Mouse (Mus musculus) heart, postnatal 10 days (tissue): Measurements from ENCODE around the gene Gm49486. TPM values are rescaled to one million over a fixed set of nuclear protein-coding genes. Genes with fewer than 3 reads are reported as not detected.

Experiments
- DNase-seq, 2 experiments: peaks; one replicate each; pipeline ENCODE4 v3.0.0; 2021
- intact Hi-C: fragments of 180-260 bp; cut with DNase I; formaldehyde crosslinking; loops from one replicate; pipeline ENCODE4 v1.15.1; 2025
- total RNA-seq, 2 experiments: library from RNA; stranded (reverse); gene quantifications; 2 replicates each; pipeline ENCODE4 v1.2.3; 2021

Gm49486 gene
- 1 to 10 TPM; 1.0 to 1.1 TPM for total RNA-seq

DNA sequence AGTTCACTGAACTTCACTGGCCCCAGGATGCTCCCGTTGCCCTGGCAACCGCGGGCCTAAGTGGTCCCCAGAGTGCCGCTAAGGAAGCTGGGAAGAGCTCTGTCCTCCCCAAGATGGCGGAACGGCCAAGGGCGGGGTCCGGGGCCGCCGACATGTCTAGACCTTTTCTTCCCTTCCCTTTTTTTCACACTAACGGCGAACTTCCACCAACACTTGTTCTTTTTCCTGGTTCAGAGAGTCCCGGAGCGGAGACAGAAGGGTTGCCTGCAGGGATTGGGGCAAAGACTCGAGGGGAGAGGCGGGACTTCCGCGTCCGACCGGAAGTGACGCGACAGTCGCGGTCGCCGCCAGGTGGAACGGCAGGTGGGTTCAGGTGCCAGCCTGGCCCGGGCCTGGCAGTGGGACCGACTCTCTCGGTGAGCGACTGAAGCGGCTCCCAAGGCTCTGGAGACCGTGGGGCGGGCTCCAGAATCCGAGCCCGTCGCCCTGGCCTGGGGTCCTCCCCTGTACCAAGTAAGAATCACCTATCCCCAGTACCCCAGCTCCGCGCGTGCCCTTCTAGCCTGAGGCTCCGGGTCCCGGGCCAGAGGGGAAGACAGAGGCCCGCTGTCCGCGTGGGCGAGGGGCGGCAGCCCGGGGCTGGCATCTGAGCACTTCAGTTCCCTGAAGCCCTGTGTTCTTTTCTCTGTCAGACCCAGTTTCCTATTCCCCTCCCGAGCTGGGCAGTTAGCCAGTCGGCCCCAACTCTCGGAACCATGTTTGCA, at the start of gene Gm49486, which contains the start of gene Pick1:
Gm49486 (plus strand) TSS at position 334 of the 764 bp plus-strand sequence.
Pick1 (plus strand) TSS at position 116 of the 764 bp plus-strand sequence.
- DNase-seq, result peak; percentile 91 to 94
- intact Hi-C loops, result loop anchor here (10.0 kb wide), 1 partner anchor 426 kb away; the partner anchor contains the start of genes Cby1 and Fam227a

- DNase-seq, result no peak
- intact Hi-C loops, result no loop called here
Measured at GRCm38 (mm10) chr15:79185213-79185612, 44.0 kb upstream of the Gm49486 start.

GRCm38 (mm10) chr15:79187819-79188218, 41.4 kb upstream of the Gm49486 start:
- intact Hi-C loops, result no loop called here
- no peak for DNase-seq

- intact Hi-C loops, result no loop called here
- DNase-seq, result no peak
Measured at GRCm38 (mm10) chr15:79191426-79191825, 37.8 kb upstream of the Gm49486 start.

DNA sequence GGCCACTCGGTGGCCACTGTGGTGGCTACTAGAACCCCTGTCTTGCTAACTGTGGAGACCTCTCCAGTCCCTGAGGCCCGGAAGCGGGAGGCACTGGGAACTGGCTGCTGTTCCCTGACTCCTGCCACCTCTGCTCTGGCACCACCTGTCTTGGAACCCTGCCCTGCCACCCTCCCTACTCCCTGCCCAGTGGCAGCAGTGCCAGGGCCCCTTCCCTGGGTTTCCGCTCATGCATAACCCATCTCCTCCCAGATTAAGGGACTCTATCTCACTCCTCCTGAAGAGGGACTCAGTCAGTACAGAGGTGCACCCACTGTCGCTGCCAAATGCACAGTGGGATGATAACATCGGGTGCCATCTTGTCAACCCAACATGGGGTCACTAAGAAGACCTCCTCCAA, 36.7 kb upstream of the Gm49486 start:
- DNase-seq, result no peak
- intact Hi-C loops, result no loop called here

DNA sequence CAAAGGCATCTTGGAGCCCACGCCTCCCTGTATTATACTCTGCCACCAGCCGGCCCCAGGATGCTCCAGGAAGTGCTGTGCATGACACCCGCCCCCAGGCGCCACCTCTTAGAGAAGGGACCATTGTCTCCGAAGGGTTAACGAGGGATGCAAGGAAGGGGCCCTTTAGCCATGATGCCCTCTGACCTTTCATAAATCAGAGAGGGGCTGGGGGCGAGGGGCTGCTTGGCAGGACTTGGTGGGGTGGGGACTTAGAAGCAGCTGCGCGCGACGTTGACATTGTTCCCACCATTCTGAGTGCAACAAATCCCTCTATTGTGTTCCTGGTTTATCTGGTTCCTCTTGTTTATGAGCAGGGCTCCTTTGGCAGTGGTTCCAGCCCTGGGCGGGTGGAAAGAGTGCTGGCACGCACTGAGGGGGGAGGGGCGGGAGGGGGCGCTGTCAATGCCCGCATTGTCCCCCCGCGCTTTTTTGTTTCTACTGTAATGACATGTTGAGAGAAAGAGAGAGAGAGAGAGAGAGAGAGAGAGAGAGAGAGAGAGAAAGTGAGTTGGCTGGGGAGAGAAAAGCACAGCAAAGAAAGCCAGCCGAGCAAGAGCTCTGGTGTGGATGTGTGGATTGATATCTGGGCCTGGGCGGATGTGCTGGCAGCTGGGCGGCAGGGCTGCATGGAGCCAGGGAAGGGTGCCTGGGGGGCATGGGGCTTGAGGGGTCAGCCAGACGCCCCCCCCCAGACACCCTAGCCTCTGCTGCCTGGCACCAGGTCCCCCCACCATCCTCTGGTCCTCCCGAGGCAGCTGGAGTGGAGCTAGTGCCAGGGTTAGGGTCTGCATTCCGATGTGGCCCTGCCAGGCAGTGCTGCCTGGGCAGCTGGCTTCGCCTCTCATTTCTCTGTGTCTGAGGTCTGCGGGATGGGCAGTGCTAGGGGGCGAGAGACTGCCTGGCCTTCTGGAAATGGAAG, 36.0 kb upstream of the Gm49486 start:
- intact Hi-C loops, result no loop called here
- peak; percentile 54 to 57 for DNase-seq

DNA sequence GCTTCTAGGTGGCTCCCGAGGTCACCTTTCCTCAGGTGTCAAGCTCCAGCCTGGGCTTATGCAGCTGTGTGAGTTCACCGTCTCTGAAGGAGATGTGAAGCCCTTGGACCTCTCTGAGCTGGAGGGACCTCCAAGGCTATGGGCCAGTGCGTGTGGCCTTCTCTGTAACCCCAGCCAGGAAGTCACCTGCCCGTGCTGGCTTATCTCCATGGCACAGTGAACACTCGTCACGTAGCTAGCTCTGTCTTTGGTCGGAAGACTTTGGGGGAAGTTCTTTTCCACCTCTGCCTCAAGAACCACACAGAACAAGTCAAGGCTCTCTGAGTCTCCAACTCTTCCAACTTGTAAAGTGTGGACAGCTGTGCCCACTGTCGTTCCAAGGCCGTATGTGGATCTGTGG, 35.1 kb upstream of the Gm49486 start:
- peak; percentile 25 to 35 for DNase-seq
- intact Hi-C loops, result no loop called here

DNA sequence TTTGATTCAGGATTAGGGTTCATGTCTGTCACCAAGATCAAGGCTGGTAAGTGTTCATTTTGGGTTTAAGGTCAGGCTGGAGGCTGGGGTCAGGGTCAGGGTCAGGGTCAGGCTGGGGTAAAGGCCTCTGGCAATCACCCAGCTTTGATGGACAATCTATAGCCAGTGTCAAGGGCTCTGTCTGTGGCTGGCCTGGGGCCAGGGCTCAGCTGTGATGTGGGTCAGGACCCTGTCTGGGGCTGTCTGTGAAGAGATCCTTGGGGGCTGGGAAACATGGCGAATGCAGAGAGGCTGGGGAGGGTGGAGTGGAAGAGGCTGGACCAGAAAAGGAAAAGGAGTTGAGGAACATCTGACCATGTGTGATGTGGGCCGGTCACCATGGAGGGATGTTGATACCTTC, 34.2 kb upstream of the Gm49486 start:
- intact Hi-C loops, result no loop called here
- peak in 1 of 2 experiments; percentile 21 for DNase-seq

DNA sequence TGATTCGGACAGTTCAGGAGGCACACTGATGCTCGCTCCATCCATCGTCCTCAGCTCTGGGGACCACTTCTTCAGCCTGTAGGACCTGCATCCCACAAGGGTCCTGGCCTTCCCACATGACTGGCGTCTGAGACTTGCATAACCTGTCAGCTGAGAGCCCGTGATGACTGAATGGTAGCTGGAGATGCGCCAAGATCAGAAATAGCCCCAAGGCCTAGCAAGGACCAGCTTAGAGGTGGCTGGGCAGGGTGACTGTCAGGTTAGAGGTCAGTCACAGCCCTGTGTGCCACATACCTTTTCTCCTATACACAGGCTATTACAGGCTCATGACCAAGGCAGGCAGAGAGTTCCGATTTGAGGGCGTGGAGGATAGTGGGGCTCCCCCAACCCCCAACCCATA, 33.7 kb upstream of the Gm49486 start:
- intact Hi-C loops, result no loop called here
- DNase-seq, result peak; percentile 75 to 84

DNA sequence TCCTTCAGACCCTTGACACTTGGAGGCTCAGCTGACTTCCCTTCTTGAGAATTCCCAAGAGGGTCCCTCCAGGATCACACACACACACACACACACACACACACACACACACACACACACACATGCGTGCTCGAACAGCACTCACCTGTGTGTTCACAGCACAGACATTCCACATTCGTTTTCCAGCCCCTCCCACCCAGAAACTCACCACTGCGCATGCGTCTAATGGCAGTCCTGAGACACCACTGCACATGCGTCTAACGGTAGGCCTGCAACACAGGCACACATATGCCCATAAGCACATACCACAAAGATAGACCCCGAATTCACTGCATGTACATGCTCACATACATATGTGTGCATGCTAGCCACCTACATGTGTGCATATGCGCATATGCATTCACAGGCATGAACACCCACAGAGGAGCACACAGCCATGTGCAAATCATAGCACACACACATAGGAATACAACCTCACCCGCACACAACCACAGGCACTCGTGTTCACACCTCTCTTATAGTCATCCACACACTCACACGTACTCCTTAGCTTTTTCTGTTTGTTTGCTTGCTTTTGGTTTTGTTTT, 29.7 kb upstream of the Gm49486 start:
- DNase-seq, result no peak
- intact Hi-C loops, result no loop called here

DNA sequence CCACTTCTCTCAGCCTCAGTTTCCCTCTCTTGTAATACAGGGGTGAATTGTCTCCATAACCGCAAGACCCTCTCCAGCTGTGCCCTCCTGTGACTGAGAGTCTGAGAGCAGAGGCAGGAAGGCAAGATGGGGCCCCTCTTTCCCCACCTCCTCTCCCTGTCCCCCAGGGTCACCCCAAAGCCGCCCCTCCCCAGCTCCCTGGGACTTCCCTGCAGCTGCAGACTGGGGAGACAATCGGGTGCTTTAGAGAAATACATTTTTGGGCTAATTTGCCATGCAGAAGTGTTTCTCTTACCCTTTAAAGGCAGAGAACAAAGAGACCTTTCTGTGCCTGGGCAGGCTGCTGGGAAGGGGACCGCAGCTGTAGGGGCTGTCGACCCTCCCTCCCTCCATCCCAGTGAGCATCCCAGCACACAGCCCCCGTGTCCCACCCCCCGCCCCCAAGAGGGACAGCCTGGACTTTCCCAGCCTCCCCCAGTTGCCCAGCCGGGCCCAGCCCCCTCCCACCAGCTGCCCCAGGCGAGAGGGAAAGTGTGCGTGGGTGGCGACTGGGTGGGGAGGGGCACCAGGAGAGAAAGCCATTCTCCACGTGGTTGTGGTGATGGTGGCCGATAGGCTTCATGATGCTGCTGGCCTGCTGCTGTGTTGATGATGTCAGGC, 27.6 kb upstream of the Gm49486 start:
- DNase-seq, result no peak
- intact Hi-C loops, result no loop called here

- no peak for DNase-seq
- intact Hi-C loops, result no loop called here
Measured at GRCm38 (mm10) chr15:79202575-79202974, 26.6 kb upstream of the Gm49486 start.

- DNase-seq, result peak; percentile 42 to 50
- intact Hi-C loops, result no loop called here
Measured at GRCm38 (mm10) chr15:79208211-79208610, 21.0 kb upstream of the Gm49486 start.

DNA sequence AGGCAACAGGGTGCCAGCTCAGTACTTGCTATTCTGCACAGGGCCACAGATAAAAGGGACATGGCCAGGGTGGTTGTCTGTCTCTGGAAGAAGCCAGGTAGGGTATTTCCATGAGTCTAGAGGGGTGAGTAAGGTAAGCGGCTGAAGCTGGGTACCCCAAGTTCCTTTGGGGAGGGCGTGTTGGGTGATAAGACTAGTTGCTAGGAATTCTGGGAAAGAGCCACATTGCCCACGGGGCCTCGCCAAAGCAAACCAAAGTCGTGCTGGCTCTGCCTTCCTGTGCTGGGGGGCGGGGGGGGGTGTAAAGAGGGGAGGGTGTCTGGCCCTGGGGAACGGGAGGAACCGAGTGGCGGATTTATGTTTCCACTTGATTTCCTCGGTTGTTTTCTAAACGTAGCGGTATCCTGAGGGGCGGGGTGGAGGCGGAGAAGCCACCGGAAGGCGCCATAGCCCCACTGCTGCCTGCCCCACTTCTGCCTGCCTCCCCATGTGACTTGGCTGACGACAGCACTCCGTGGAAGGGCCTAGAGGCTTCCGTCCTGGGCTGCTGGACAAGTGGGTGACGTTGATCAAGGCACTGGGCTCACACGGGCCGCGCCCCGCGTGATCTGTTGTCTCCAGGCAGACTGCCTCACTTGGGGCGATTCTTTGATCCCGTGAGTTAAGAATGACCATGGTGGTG, 20.3 kb upstream of the Gm49486 start:
- DNase-seq, result peak; percentile 37 to 41
- intact Hi-C loops, result no loop called here

- DNase-seq, result no peak
- intact Hi-C loops, result no loop called here
Measured at GRCm38 (mm10) chr15:79210357-79210756, 18.8 kb upstream of the Gm49486 start.

DNA sequence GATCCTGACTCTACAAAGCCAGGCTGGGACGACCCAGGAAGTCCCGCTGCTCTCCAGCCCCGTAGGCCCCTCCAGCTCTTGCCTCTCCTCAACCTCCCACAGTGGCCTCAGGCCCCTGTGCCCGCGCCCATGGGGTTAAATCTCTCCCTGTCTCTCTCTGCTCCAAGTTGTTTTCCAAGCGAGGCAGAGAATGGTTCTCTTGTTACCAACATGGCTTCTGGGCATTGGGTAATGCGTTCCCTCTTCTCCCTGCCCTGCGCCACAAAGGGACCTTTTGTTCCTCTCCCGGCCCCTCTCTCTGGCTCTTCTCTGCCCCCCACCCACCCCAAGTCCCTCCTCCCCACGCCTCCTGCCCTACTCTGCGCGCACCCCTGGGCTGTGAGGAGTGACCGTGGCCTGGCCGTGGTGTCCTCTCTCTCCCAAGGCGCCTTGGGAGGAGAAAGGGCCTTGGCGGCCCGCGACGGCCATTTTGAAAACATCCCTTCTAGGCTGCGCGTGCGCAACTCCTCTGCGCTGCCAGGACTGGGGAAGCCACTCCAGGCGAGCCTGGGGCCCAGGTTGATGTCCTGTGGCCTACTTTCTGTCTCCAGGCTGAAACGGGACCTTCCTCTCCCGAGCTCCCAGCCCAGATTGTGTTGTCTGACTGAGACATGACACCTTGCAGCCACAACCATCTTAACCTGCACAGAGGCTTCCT, 16.3 kb upstream of the Gm49486 start:
- no peak for DNase-seq
- intact Hi-C loops, result no loop called here

DNA sequence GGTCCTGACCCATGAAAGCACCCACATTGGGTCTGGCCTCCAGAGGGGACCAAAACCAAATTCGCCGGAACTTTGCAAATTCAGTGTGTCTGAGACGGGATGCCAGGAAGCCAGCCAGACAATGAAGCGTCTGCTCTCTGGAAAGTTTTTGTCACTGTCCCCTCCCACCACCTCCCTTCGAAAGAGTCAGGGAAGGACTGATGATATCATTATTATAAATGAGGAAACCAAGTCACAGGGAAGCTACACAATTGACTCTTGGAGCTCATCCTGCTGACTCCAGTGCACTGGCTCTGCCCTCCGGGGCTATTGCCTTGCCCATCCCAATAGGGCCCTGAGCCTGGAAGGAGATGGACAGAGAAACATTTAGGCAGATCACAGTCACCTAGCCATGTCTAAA, 15.6 kb upstream of the Gm49486 start:
- intact Hi-C loops, result no loop called here
- DNase-seq, result no peak

DNA sequence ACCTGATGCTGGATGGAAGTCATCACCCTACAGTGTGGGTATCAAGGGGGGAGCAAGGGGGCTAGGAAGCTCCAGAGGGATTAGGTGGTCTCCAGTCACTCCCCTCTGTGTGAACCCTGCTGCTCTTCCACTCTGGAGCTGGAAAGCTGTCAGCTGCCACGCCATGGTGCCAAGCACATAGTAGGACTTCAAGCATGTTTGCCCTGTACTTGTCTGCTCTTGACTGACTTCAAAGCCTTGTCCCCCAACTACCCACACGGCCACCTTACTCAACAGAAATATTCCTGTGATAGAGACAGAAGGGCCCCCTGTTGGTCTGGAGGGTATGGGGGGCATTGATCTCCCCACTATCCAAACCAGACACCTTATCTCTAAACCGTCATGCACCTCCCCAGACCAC, 13.0 kb upstream of the Gm49486 start:
- intact Hi-C loops, result no loop called here
- DNase-seq, result no peak

DNA sequence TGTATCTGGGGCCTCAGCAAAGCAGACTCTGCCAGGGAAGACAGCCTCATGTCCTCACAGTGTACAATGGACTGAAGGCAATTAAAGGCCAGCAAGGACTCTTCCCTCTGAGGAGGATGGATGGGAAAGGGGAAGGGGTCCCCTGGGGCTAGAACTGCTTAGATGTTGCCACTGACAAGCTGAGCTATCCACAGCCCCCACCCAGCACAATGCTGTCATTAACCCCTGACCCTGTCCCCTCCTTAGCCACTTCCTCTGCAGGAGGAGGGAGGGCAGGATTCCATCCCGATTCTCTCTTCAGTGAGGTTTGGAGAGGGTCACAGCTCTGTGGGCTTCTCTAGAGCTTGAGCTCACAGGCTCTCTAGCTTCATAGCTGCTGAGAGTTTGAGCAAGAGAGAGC, 9.6 kb upstream of the Gm49486 start:
- no peak for DNase-seq
- intact Hi-C loops, result no loop called here
